Mouse (Mus musculus): ENCODE measurements around the gene Ubtd1.
"Not testable (repeated sequence)": the region's sequence is repeated elsewhere in the genome, so short reads cannot be mapped to it uniquely, and the experiment has no call there.

The Ubtd1 gene

DNA sequence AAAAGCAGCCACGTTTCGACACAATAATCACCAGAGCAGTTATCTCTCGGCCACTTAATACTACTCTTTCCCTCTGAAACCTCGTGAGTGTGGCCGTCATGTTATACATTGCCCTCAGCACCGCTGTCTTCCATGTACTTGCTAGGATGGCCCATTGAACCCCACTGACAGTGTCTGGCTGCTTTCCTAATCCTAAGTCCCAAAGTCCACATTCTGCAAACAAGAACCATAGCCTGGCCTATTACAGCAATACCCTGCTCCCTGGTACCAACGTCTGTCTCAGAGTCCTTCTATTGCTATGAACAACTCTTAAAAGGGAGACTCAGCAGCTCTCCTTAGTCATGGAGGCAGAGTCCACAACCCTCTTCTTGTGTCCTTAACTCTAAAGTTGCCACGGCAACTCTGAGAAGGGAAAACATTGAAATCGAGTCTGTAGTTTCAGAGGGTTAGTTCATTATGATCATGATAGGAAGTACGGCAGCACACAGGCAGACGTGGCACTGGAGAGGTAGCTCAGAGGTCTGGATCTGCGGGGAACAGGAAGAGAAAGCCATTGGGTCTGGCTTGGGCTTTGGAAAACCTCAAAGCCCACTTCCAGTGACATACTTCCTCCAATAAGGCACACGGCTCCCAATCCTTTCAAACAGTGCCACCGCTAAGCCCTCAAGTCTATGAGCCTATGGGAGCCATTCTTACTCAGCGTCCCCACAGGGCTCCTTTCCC, 90.5 kb downstream of the Ubtd1 start:
- DNase-seq, result no peak

DNA sequence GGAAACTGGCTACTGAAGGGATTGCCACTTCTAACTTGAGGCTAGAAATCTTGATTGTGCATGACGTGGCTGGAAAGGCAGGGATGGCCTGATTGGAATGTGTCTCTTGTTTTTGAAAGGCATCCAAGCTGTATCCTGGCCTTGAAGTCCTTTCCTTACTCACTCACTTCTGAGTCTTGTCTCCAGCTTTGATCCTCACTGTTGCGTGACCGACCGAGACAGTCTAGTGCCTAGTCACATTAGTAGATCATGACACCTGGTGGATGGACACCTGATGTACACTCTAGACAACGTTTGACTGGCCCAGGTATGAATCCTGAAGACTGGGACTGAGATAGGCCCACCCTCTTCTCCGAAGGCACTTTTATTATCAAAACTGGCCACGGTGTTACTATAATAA, 91.2 kb downstream of the Ubtd1 start:
- DNase-seq, result no peak

DNA sequence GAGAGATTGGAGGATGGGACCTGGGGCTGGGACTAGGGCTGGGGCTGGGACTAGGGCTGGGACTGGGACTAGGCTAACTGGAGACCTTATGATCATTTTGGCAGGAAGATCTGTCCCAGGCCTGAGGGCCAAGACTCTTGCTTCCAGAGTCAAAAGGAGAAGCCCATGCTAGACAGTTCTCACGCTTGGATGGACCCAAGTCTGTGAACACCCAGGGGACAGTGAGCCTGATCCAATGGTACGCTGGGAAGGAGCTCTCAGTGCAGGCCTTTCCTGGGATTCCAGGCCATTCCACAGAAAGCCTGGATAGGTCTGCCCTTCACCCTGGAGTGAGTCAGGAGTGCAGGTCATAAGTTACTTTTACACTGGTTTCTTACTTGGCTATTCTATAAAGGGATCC, 93.5 kb downstream of the Ubtd1 start:
- no peak for DNase-seq

DNA sequence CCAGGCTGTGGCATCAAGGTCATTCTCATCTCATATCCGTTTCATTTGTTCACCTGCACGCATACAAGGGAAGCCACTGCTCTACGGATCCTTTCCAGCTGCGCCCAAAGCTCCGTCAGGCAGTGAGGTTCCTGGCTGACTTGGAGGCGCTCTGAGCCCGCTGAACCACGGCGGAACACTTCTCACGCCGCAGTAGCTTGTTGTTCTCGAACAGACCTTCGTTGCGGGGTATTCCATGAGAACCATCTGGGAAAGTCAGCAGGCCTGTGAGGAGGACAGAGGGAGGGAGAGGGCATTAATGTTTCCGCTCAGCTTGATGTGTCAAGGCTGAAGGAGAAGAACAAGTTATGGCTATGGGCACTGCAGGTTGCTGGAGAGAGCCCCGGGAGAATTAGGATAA, 94.4 kb downstream of the Ubtd1 start:
- no peak for DNase-seq

DNA sequence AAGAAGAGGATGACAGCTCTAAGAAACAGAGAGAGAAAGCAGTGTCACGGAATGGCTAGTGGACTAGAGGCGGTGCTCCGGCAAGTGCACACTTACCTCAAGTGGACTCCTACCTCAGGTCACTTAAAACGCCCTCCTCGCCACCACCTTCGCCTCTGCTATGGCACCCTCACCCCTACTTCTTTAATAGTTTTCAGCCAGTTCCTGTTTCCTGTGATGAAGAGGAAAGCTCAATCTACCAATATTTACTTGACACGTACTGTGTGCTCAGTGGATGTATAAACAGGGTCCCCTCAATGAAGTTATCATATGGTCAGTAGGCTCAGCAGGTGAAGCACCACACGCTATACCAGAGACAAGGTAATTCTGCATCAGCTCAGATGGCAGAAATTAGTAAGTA, 97.0 kb downstream of the Ubtd1 start:
- no peak for DNase-seq

DNA sequence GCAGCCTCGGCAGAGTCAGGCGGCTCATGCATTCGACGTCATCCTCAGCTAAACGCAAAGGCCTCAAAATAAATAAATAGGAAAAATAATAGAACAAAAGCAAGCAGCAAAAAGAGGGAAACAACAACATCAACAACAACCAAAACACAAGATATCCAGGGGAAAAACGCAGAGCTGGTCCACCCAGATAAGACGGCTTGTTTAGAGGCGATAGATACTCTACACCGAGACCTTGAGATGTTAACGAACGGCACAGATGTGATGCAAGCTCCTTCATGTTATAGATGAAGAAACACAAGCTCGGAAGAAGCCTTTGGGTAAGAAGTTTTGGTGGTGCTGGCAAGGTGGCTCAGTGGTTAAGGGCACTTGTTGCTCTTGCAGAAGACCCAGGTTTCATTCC, 97.4 kb downstream of the Ubtd1 start:
- no peak for DNase-seq

DNA sequence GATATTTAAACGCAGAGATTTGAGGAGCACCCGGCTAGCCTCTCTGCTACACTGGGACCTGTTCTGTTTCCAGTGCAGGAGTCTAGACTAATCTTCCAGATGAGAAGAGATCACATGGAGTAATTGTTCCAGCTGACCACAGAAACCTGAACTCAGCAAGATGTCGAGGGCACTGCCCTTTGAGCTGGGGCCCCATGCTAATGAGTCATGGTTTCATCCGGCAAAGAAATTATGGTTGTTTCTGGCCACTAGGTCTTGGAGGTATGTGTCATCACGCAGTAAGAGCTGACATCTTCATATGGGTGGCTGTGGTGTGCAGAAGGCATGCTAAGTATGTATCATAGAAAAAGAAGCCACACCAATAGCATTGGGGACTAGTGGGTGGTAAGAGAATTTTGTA, 98.4 kb downstream of the Ubtd1 start:
- DNase-seq, result no peak

DNA sequence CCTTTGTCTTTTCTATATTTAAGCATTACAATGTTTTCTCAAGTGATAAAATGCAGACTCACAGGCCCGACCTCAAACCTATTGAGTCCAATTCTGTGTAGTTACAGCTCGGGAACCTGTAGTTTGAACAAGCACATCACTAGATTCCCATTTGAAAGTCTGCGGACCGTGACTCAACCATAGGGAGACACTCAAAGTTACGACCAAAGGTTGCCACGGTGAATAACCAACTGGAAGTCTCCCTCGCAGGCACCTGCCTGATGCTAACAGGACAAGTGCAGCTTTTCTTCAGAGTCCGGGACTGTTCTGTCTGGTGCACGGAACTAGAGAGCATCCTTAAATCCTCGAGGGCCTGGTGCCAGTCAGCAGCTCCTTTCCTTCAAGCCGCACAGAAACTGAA, 98.9 kb downstream of the Ubtd1 start:
- no peak for DNase-seq

DNA sequence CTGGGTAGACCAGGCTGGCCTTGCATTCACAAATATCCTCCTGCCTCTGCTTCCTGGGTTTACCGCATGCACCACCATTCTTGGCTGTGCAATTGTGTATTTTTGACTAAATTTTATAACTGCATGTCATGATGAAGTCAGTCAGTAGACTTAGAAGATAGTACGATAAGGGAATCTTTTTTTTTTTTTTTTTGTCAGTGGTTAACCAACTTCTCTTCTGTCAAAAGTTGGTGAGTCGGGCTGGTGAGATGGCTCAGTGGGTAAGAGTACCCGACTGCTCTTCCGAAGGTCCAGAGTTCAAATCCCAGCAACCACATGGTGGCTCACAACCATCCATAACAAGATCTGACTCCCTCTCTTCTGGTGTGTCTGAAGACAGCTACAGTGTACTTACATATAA, 100.0 kb downstream of the Ubtd1 start:
- not testable (repeated sequence) for DNase-seq
